In genomic region chr13:16668652-16669051, GRCm38 (mm10) we compare ENCODE assay signal across 14 mouse cellular contexts.
"Had no signal": no experiment of that assay in that cellular context is flagged by ENCODE, and none has a peak within 500 bp of the region (broad histone marks: within the 10 kb centered on the region; RNA-seq: fewer than 3 reads in every experiment).

No protein-coding gene starts in this region.

- H3K36me3 ChIP-seq: midbrain, embryonic 10.5 days; midbrain, embryonic 12.5 days; neural tube, embryonic 13.5 days; stomach, embryonic 15.5 days had no signal

- DNase-seq: lung, adult 18-20 months; lung, embryonic 14.5 days; lung, postnatal 10 days; lung, postnatal 4 days; midbrain, embryonic 14.5 days; thymus, adult 2 months; thymus, postnatal 25 days; thymus, postnatal 4 days had no signal

- H3K27me3 ChIP-seq: midbrain, embryonic 12.5 days; neural tube, embryonic 13.5 days; stomach, embryonic 15.5 days had no signal

- H3K9me3 ChIP-seq: midbrain, embryonic 10.5 days; midbrain, embryonic 12.5 days; neural tube, embryonic 13.5 days; stomach, embryonic 15.5 days had no signal

- H3K4me3 ChIP-seq: midbrain, embryonic 10.5 days; midbrain, embryonic 12.5 days; myocyte; neural tube, embryonic 13.5 days; stomach, embryonic 15.5 days had no signal

- H3K4me1 ChIP-seq: midbrain, embryonic 10.5 days; midbrain, embryonic 12.5 days; neural tube, embryonic 13.5 days; stomach, embryonic 15.5 days had no signal

- H3K27ac ChIP-seq: midbrain, embryonic 10.5 days; midbrain, embryonic 12.5 days; neural tube, embryonic 13.5 days; stomach, embryonic 15.5 days; stomach, postnatal 0 days had no signal
